Mouse (Mus musculus): ENCODE data around the gene Cryab.

DNA sequence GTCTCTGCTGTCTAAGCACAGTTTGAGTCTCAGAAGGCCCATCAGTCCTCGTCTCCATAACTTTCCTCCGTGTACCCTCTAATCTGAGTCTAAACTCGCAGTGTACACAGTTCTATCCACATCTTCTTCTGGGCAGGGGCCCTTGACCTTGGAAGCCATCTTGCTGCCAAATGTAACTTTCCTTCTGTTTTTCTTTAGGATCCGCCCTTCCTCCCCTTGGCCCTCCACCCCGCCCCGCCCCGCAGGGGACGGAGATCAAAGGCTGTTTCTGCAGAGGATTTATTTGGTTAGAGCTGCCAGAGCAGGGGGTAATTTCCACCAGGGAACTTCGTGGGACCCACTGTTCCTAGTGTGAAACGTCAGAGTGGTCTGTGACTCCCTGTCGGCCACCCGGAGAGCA is 30.1 kb upstream of the Cryab start:
- no peak for TF ChIP-seq CTCF (IDR thresholded peaks at IDR 0.05; ENCODE audit: extremely low read depth, insufficient read depth, low read length)
- TF ChIP-seq POLR2A (IDR thresholded peaks at IDR 0.05; ENCODE audit: extremely low read depth, insufficient read depth, low read length): no peak
